Mouse (Mus musculus): ENCODE measurements at regions not wholly inside any gene's neighbourhood (a gene's known extent, or its start where the extent isn't known, plus 50 kb on each side); places are given as distances from the start of the nearest gene placed in this dataset.

- Histone ChIP-seq H3K4me1 (peaks cover 20% of the 10 kb centered on the region), H3K27me3 (no peaks in the 10 kb centered on the region), H3K9me3 (no peaks in the 10 kb centered on the region), H3K27ac (replicated peaks) (peak overlapping the region; percentile 23; the same call in 1 of the 2 replicates), H3K9ac (replicated peaks) (no peak overlapping the region), H3K4me3 (no peak overlapping the region), H3K36me3 (no peaks in the 10 kb centered on the region), H3K4me2 (replicated peaks) (peak overlapping the region; percentile 26)
- peak; percentile 69 for ATAC-seq (replicated peaks)
- WGBS = 55% methylated on average over 8 of the region's 8 CpGs
These were observed 681.4 kb downstream of the Utrn start for GRCm38 (mm10) chr10:12187669-12188342.

DNA sequence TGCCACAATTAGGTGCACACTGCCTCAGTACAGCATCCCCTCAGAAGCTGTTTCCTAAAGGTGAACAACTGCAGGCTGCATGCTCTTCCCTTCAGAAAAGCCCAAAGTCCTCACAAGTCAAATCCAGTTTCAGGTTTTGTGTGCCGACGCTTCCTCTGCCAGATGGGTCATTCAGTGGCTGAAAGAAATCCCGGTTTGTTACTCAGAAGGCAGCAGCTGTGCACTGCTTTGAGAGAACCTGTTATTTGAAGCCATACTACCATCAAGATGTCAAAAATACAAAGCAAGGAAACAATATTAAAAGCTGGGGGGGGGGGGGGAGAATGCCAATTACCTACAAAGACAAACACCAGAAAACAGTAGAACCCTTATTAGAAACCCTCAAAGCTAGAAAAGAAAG lies 678.7 kb downstream of the Utrn start:
- H3K27me3 ChIP-seq = no peaks in the 10 kb centered on the region
- no peaks in the 10 kb centered on the region for H3K36me3 ChIP-seq
- H3K4me2 ChIP-seq (replicated peaks) = no peak overlapping the region
- H3K9ac ChIP-seq (replicated peaks) = no peak overlapping the region
- ATAC-seq (replicated peaks) = no peak
- H3K27ac ChIP-seq (replicated peaks) = no peak overlapping the region
- no peak overlapping the region for H3K4me3 ChIP-seq
- H3K4me1 ChIP-seq = peaks cover 20% of the 10 kb centered on the region
- H3K9me3 ChIP-seq = no peaks in the 10 kb centered on the region
- 18% methylated on average over 3 of the region's 3 CpGs for WGBS

DNA sequence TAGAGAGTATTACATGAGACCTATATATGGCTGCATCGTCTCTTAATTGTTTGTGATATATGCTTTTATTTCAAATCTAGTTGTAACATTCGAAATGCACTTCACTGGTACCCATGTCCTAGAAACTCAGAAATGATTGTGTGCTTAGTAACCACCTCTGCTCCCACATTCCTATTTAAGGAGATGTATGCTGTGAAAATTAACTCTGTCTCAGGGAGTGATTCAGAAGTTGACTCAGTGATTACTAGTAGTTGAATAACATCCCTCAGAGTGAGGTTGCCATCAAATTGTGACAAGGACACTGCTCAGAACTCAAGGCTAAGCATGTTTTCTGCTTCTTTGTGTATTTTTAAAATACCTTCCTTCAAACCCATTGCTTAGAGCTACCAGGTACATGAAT lies 661.9 kb downstream of the Utrn start:
- Histone ChIP-seq H3K4me2 (replicated peaks) (no peak overlapping the region), H3K9ac (replicated peaks) (no peak overlapping the region), H3K9me3 (no peaks in the 10 kb centered on the region), H3K27me3 (no peaks in the 10 kb centered on the region), H3K36me3 (no peaks in the 10 kb centered on the region), H3K4me1 (no peaks in the 10 kb centered on the region), H3K4me3 (no peak overlapping the region), H3K27ac (replicated peaks) (no peak overlapping the region)
- WGBS = 91% methylated on average over 2 of the region's 2 CpGs
- no peak for ATAC-seq (replicated peaks)

- no peaks in the 10 kb centered on the region for H3K9me3 ChIP-seq
- no peaks in the 10 kb centered on the region for H3K27me3 ChIP-seq
- H3K4me3 ChIP-seq = no peak overlapping the region
- no peak for ATAC-seq (replicated peaks)
- no peak overlapping the region for H3K9ac ChIP-seq (replicated peaks)
- H3K4me2 ChIP-seq (replicated peaks) = no peak overlapping the region
- 45% methylated on average over 2 of the region's 2 CpGs for WGBS
- H3K36me3 ChIP-seq = no peaks in the 10 kb centered on the region
- no peak overlapping the region for H3K27ac ChIP-seq (replicated peaks)
- H3K4me1 ChIP-seq = no peaks in the 10 kb centered on the region
These were observed 659.0 kb downstream of the Utrn start for GRCm38 (mm10) chr10:12210181-12210580.

DNA sequence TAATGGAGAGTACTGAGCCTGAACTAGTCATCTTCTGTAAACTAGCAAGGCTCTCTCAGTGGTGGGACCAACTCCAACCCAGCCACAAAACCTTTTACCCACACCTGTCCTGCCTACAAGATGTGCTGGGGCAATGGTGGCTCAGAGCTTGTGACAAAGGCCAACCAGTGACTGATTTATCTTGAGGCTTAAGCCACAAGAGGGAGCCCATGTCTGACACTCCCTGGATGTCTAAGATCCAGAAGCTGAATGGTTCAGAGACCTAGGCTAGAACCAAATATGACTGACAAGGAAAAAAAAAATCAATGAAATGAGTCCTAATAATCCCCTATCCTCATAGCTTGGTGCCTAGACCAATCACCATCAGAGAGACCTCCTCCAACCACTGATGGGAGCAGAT lies 650.3 kb downstream of the Utrn start:
- Histone ChIP-seq H3K36me3 (no peaks in the 10 kb centered on the region), H3K9me3 (no peaks in the 10 kb centered on the region), H3K4me1 (no peaks in the 10 kb centered on the region), H3K27ac (replicated peaks) (no peak overlapping the region), H3K4me2 (replicated peaks) (no peak overlapping the region), H3K27me3 (no peaks in the 10 kb centered on the region), H3K4me3 (no peak overlapping the region), H3K9ac (replicated peaks) (no peak overlapping the region)
- ATAC-seq (replicated peaks) = no peak

- 62% methylated on average over 1 of the region's 1 CpGs for WGBS
- ATAC-seq (replicated peaks) = no peak
- H3K4me2 ChIP-seq (replicated peaks) = no peak overlapping the region
- no peaks in the 10 kb centered on the region for H3K36me3 ChIP-seq
- H3K9ac ChIP-seq (replicated peaks) = no peak overlapping the region
- H3K27me3 ChIP-seq = no peaks in the 10 kb centered on the region
- no peak overlapping the region for H3K4me3 ChIP-seq
- H3K9me3 ChIP-seq = no peaks in the 10 kb centered on the region
- H3K4me1 ChIP-seq = no peaks in the 10 kb centered on the region
- no peak overlapping the region for H3K27ac ChIP-seq (replicated peaks)
These were observed 635.0 kb downstream of the Utrn start for GRCm38 (mm10) chr10:12234141-12234540.

GRCm38 (mm10) chr10:12248853-12249252 lies 620.3 kb downstream of the Utrn start:
- no peak overlapping the region for H3K9ac ChIP-seq (replicated peaks)
- ATAC-seq (replicated peaks) = no peak
- H3K36me3 ChIP-seq = no peaks in the 10 kb centered on the region
- H3K9me3 ChIP-seq = no peaks in the 10 kb centered on the region
- no peaks in the 10 kb centered on the region for H3K27me3 ChIP-seq
- no peak overlapping the region for H3K27ac ChIP-seq (replicated peaks)
- no peaks in the 10 kb centered on the region for H3K4me1 ChIP-seq
- no peak overlapping the region for H3K4me3 ChIP-seq
- no peak overlapping the region for H3K4me2 ChIP-seq (replicated peaks)
- 63% methylated on average over 3 of the region's 3 CpGs for WGBS

DNA sequence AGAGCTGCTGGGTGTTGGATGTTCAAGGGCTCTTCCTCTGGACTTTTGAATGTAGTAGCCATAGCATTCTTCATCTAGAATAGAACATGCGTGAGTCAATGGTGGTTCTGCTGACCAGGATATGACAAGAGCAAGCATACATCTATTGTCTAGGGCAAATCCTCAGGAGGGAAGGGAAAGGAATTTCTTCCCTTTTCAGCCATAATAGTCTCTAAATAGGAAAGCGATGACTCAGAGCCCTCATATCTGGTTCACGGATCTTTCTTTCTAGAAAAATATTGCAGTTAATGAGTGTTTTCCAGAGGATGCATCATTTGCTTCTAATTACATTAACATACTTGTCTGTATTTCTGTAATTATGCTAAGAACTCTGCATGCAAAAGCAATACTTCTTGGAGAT lies 615.9 kb downstream of the Utrn start:
- Histone ChIP-seq H3K36me3 (no peaks in the 10 kb centered on the region), H3K9me3 (no peaks in the 10 kb centered on the region), H3K4me1 (no peaks in the 10 kb centered on the region), H3K27ac (replicated peaks) (no peak overlapping the region), H3K27me3 (no peaks in the 10 kb centered on the region), H3K9ac (replicated peaks) (no peak overlapping the region), H3K4me2 (replicated peaks) (no peak overlapping the region), H3K4me3 (no peak overlapping the region)
- 78% methylated on average over 3 of the region's 3 CpGs for WGBS
- no peak for ATAC-seq (replicated peaks)

DNA sequence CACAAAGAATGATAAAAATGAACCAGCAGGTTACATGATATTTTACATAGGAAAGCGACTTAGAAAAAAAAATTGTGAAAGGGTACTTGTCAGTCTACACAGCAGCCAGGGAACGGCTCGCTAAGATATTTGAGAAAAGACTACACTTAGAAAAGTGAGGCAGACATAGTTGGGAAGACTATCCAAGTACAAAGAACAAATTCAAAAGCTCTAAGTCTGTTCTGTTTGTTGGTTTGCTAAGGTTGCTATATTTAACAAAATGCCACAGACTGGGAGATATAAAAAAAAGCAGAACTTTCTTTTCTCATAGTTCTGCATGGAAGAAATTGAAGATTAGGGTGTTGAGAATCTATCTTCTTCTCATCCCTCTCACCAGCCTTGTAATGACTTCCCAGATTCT lies 583.5 kb downstream of the Utrn start:
- Histone ChIP-seq H3K4me3 (no peak overlapping the region), H3K27ac (replicated peaks) (no peak overlapping the region), H3K36me3 (no peaks in the 10 kb centered on the region), H3K9me3 (no peaks in the 10 kb centered on the region), H3K9ac (replicated peaks) (no peak overlapping the region), H3K4me2 (replicated peaks) (no peak overlapping the region), H3K27me3 (no peaks in the 10 kb centered on the region), H3K4me1 (no peaks in the 10 kb centered on the region)
- WGBS = 92% methylated on average over 3 of the region's 3 CpGs
- no peak for ATAC-seq (replicated peaks)

DNA sequence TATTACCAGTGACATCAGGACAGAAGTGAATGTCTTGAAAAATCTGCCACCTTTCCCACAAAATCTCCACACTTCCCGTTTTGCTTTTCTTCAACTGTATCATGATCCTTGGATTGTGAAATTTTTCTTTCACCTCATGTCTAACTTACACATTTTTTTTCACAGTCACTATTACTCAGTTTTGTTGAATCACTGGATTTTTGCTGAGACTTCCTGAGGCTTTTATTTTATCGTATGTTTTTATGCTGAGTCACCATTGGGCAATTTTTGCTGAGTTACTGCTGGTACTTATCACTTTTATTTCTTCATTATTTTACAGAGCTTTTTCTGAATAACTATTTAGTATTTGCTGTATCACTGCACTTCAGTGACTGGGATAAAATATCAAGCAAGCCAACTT lies 570.3 kb downstream of the Utrn start:
- no peak overlapping the region for H3K9ac ChIP-seq (replicated peaks)
- no peaks in the 10 kb centered on the region for H3K27me3 ChIP-seq
- no peaks in the 10 kb centered on the region for H3K4me1 ChIP-seq
- no peak overlapping the region for H3K4me2 ChIP-seq (replicated peaks)
- no peak overlapping the region for H3K4me3 ChIP-seq
- H3K27ac ChIP-seq (replicated peaks) = no peak overlapping the region
- 81% methylated on average over 2 of the region's 2 CpGs for WGBS
- H3K36me3 ChIP-seq = no peaks in the 10 kb centered on the region
- H3K9me3 ChIP-seq = no peaks in the 10 kb centered on the region
- ATAC-seq (replicated peaks) = no peak

DNA sequence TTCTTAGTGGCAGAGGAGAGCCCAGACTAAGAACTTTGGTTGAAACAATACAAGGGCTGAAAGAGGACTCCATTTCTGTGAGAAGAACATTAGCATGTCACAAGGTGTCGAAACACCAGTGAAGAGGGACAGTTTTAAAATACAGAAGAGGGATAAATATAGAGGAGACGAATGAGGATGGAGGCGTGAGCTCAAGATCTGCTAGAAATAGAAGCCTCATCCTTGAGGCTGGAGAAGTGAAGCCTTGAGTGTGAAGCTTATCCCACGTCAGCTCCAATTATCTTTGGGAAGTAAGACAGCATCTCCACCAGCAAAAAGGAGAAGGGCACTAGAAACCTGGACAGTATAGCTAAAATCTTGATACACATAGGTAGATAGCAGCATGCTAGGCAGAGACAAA lies 566.8 kb downstream of the Utrn start:
- Histone ChIP-seq H3K4me2 (replicated peaks) (no peak overlapping the region), H3K4me1 (no peaks in the 10 kb centered on the region), H3K9ac (replicated peaks) (no peak overlapping the region), H3K36me3 (no peaks in the 10 kb centered on the region), H3K27ac (replicated peaks) (no peak overlapping the region), H3K27me3 (no peaks in the 10 kb centered on the region), H3K9me3 (no peaks in the 10 kb centered on the region), H3K4me3 (no peak overlapping the region)
- 86% methylated on average over 4 of the region's 4 CpGs for WGBS
- ATAC-seq (replicated peaks) = no peak

- H3K9me3 ChIP-seq = no peaks in the 10 kb centered on the region
- no peak overlapping the region for H3K4me2 ChIP-seq (replicated peaks)
- no peaks in the 10 kb centered on the region for H3K36me3 ChIP-seq
- no peaks in the 10 kb centered on the region for H3K4me1 ChIP-seq
- H3K27ac ChIP-seq (replicated peaks) = no peak overlapping the region
- 83% methylated on average over 2 of the region's 2 CpGs for WGBS
- H3K9ac ChIP-seq (replicated peaks) = no peak overlapping the region
- H3K27me3 ChIP-seq = no peaks in the 10 kb centered on the region
- H3K4me3 ChIP-seq = no peak overlapping the region
- no peak for ATAC-seq (replicated peaks)
These were observed 548.9 kb downstream of the Utrn start for GRCm38 (mm10) chr10:12320311-12320710.

Measured in forebrain, embryonic 15.5 days (tissue).